Mouse (Mus musculus): ENCODE data around the gene Srcin1. TPM values are rescaled to one million over a fixed set of nuclear protein-coding genes. Genes with fewer than 3 reads are reported as not detected.

Srcin1 gene
- polyA plus RNA-seq, 1 experiment, result 70.2 TPM

GRCm38 (mm10) chr11:97567480-97567879 lies 8.5 kb downstream of the Srcin1 start:
- no peak for TF ChIP-seq POLR2A (IDR thresholded peaks at IDR 0.05; ENCODE audit: borderline replicate concordance, extremely low read depth, insufficient read depth, insufficient read length, poor library complexity, severe bottlenecking)
- TF ChIP-seq CTCF (IDR thresholded peaks at IDR 0.05; ENCODE audit: borderline replicate concordance, extremely low read depth, insufficient read depth, insufficient read length), result no peak
- DNase-seq (ENCODE audit: low read depth), result peak; percentile 56

GRCm38 (mm10) chr11:97566551-97566950 lies 9.4 kb downstream of the Srcin1 start:
- TF ChIP-seq CTCF (IDR thresholded peaks at IDR 0.05; ENCODE audit: borderline replicate concordance, extremely low read depth, insufficient read depth, insufficient read length) (no peak), POLR2A (IDR thresholded peaks at IDR 0.05; ENCODE audit: borderline replicate concordance, extremely low read depth, insufficient read depth, insufficient read length, poor library complexity, severe bottlenecking) (no peak)

GRCm38 (mm10) chr11:97563730-97564129 lies 12.3 kb downstream of the Srcin1 start:
- DNase-seq (ENCODE audit: low read depth), result no peak
- no peak for TF ChIP-seq CTCF (IDR thresholded peaks at IDR 0.05; ENCODE audit: borderline replicate concordance, extremely low read depth, insufficient read depth, insufficient read length)

More at GRCm38 (mm10) chr11:97566551-97566950, 9.4 kb downstream of the Srcin1 start:
- no peak for DNase-seq (ENCODE audit: low read depth)

GRCm38 (mm10) chr11:97562536-97562935 lies 13.4 kb downstream of the Srcin1 start:
- TF ChIP-seq CTCF (IDR thresholded peaks at IDR 0.05; ENCODE audit: borderline replicate concordance, extremely low read depth, insufficient read depth, insufficient read length), result no peak
- no peak for TF ChIP-seq POLR2A (IDR thresholded peaks at IDR 0.05; ENCODE audit: borderline replicate concordance, extremely low read depth, insufficient read depth, insufficient read length, poor library complexity, severe bottlenecking)
- no peak for DNase-seq (ENCODE audit: low read depth)

- TF ChIP-seq CTCF (IDR thresholded peaks at IDR 0.05; ENCODE audit: borderline replicate concordance, extremely low read depth, insufficient read depth, insufficient read length), result no peak
- no peak for TF ChIP-seq POLR2A (IDR thresholded peaks at IDR 0.05; ENCODE audit: borderline replicate concordance, extremely low read depth, insufficient read depth, insufficient read length, poor library complexity, severe bottlenecking)
- peak; percentile 55 for DNase-seq (ENCODE audit: low read depth)
These were observed 15.6 kb downstream of the Srcin1 start for GRCm38 (mm10) chr11:97560210-97560963.

- DNase-seq (ENCODE audit: low read depth), result no peak
- TF ChIP-seq CTCF (IDR thresholded peaks at IDR 0.05; ENCODE audit: borderline replicate concordance, extremely low read depth, insufficient read depth, insufficient read length), result peak; percentile 61
- TF ChIP-seq POLR2A (IDR thresholded peaks at IDR 0.05; ENCODE audit: borderline replicate concordance, extremely low read depth, insufficient read depth, insufficient read length, poor library complexity, severe bottlenecking), result no peak
These were observed 16.4 kb downstream of the Srcin1 start for GRCm38 (mm10) chr11:97559549-97559948.

GRCm38 (mm10) chr11:97557885-97558284 lies 18.1 kb downstream of the Srcin1 start:
- no peak for TF ChIP-seq POLR2A (IDR thresholded peaks at IDR 0.05; ENCODE audit: borderline replicate concordance, extremely low read depth, insufficient read depth, insufficient read length, poor library complexity, severe bottlenecking)
- no peak for TF ChIP-seq CTCF (IDR thresholded peaks at IDR 0.05; ENCODE audit: borderline replicate concordance, extremely low read depth, insufficient read depth, insufficient read length)
- no peak for DNase-seq (ENCODE audit: low read depth)

GRCm38 (mm10) chr11:97556569-97557408 lies 19.2 kb downstream of the Srcin1 start:
- peak; percentile 82 for DNase-seq (ENCODE audit: low read depth)
- TF ChIP-seq CTCF (IDR thresholded peaks at IDR 0.05; ENCODE audit: borderline replicate concordance, extremely low read depth, insufficient read depth, insufficient read length) (peak; percentile 78), POLR2A (IDR thresholded peaks at IDR 0.05; ENCODE audit: borderline replicate concordance, extremely low read depth, insufficient read depth, insufficient read length, poor library complexity, severe bottlenecking) (no peak)

- TF ChIP-seq POLR2A (IDR thresholded peaks at IDR 0.05; ENCODE audit: borderline replicate concordance, extremely low read depth, insufficient read depth, insufficient read length, poor library complexity, severe bottlenecking), result no peak
- no peak for TF ChIP-seq CTCF (IDR thresholded peaks at IDR 0.05; ENCODE audit: borderline replicate concordance, extremely low read depth, insufficient read depth, insufficient read length)
- no peak for DNase-seq (ENCODE audit: low read depth)
These were observed 20.8 kb downstream of the Srcin1 start for GRCm38 (mm10) chr11:97555144-97555543.

- no peak for DNase-seq (ENCODE audit: low read depth)
- TF ChIP-seq CTCF (IDR thresholded peaks at IDR 0.05; ENCODE audit: borderline replicate concordance, extremely low read depth, insufficient read depth, insufficient read length), result no peak
- no peak for TF ChIP-seq POLR2A (IDR thresholded peaks at IDR 0.05; ENCODE audit: borderline replicate concordance, extremely low read depth, insufficient read depth, insufficient read length, poor library complexity, severe bottlenecking)
These were observed 23.8 kb downstream of the Srcin1 start for GRCm38 (mm10) chr11:97552151-97552550.

- DNase-seq (ENCODE audit: low read depth), result no peak
- TF ChIP-seq CTCF (IDR thresholded peaks at IDR 0.05; ENCODE audit: borderline replicate concordance, extremely low read depth, insufficient read depth, insufficient read length), result no peak
- TF ChIP-seq POLR2A (IDR thresholded peaks at IDR 0.05; ENCODE audit: borderline replicate concordance, extremely low read depth, insufficient read depth, insufficient read length, poor library complexity, severe bottlenecking), result no peak
These were observed 27.2 kb downstream of the Srcin1 start for GRCm38 (mm10) chr11:97548757-97549156.
